Mouse (Mus musculus) midbrain, embryonic 10.5 days (tissue): ENCODE measurements around the gene Dync1li1. TPM values are rescaled to one million over a fixed set of nuclear protein-coding genes. Genes with fewer than 3 reads are reported as not detected.

ENCODE experiments used
- DNase-seq: peaks from one replicate; pipeline ENCODE4 v3.0.0-alpha.2; 2017; ENCODE audit warnings: low spot score
- H3K27ac ChIP-seq: fragments of 300-500 bp; sonication (generic); replicated peaks from 2 replicates; pipeline ENCODE4 v1.5.1; 2016; ENCODE audit warnings: mild to moderate bottlenecking
- H3K27me3 ChIP-seq: fragments of 300-500 bp; sonication (generic); 2 replicates; pipeline ENCODE4 v1.6.1; 2016; ENCODE audit warnings: low read depth, mild to moderate bottlenecking; ENCODE audit not compliant: poor library complexity, severe bottlenecking
- H3K36me3 ChIP-seq: fragments of 300-500 bp; sonication (generic); 2 replicates; pipeline ENCODE4 v1.6.1; 2016; ENCODE audit warnings: mild to moderate bottlenecking, moderate library complexity
- H3K4me1 ChIP-seq: fragments of 300-500 bp; sonication (generic); 2 replicates; pipeline ENCODE4 v1.6.1; 2016
- H3K4me3 ChIP-seq: fragments of 300-500 bp; sonication (generic); 2 replicates; pipeline ENCODE4 v1.5.1; 2016; ENCODE audit warnings: mild to moderate bottlenecking, moderate library complexity
- H3K9me3 ChIP-seq: fragments of 300-500 bp; sonication (generic); replicated peaks from 2 replicates; pipeline ENCODE4 v1.6.1; 2016; ENCODE audit warnings: mild to moderate bottlenecking
- WGBS: fragments of 180-500 bp; shearing (Covaris S2); methylation state at CpG from one replicate; pipeline ENCODE4 v1.1.7; 2016; 5-methylcytosine and 5-hydroxymethylcytosine counted together
- polyA plus RNA-seq: library from polyadenylated mRNA; unstranded; fragments of >200 nt; fragmentation: Nextera tagmentation; extraction: Ambion mirVana; gene quantifications from 2 replicates; pipeline ENCODE4 v1.2.1, GENCODE M21; 2016

Dync1li1 gene
- polyA plus RNA-seq, 1 experiment from 2014 or later: 86.9 TPM

GRCm38 (mm10) chr9:114745163-114745562, 56.6 kb downstream of the Dync1li1 start:
- no peaks in the 10 kb centered on the region for H3K27me3 ChIP-seq
- no peak overlapping the region for H3K4me3 ChIP-seq
- no peak overlapping the region for H3K27ac ChIP-seq
- H3K4me1 ChIP-seq: no peaks in the 10 kb centered on the region
- DNase-seq: no peak
- no peaks in the 10 kb centered on the region for H3K9me3 ChIP-seq
- peaks cover 70% of the 10 kb centered on the region for H3K36me3 ChIP-seq
- 89% methylated on average over 4 of the region's 4 CpGs for WGBS

GRCm38 (mm10) chr9:114745654-114746053, 57.1 kb downstream of the Dync1li1 start:
- Histone ChIP-seq H3K4me3 (no peak overlapping the region), H3K27me3 (no peaks in the 10 kb centered on the region), H3K9me3 (no peaks in the 10 kb centered on the region), H3K27ac (no peak overlapping the region), H3K36me3 (peaks cover 70% of the 10 kb centered on the region), H3K4me1 (no peaks in the 10 kb centered on the region)
- 83% methylated on average over 4 of the region's 4 CpGs for WGBS
- DNase-seq: no peak

- Histone ChIP-seq H3K27ac (no peak overlapping the region), H3K4me1 (no peaks in the 10 kb centered on the region), H3K27me3 (no peaks in the 10 kb centered on the region), H3K36me3 (peaks cover 64% of the 10 kb centered on the region), H3K4me3 (no peak overlapping the region), H3K9me3 (no peaks in the 10 kb centered on the region)
- DNase-seq: no peak
- WGBS: 90% methylated on average over 10 of the region's 10 CpGs
Measured at GRCm38 (mm10) chr9:114747012-114747411, 58.4 kb downstream of the Dync1li1 start.

DNA sequence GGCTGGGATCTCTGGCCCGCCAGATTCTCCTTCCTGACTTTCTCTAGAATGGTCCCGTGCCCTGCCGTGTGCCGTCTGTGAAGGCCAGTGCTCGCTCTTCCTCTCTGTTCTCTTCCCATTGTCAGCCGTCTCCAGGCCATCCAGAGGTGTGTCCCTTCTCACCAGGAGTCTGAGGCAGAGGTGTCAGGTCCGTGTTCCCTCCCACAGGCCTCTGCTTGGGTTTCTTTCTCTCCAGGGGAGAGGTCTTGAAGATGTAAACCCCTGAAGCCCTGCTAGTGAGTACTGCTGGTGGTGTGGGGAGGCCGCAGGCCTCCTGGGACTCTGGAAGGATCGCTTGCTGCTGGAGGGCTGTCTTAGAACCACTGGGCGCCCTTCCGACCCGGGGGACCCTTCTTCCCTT, 58.9 kb downstream of the Dync1li1 start:
- no peak overlapping the region for H3K27ac ChIP-seq
- DNase-seq: no peak
- H3K9me3 ChIP-seq: no peaks in the 10 kb centered on the region
- peaks cover 62% of the 10 kb centered on the region for H3K36me3 ChIP-seq
- H3K4me3 ChIP-seq: no peak overlapping the region
- H3K4me1 ChIP-seq: peaks cover 2% of the 10 kb centered on the region; the same call in 1 of the 2 replicates
- no peaks in the 10 kb centered on the region for H3K27me3 ChIP-seq
- WGBS: 91% methylated on average over 12 of the region's 12 CpGs

GRCm38 (mm10) chr9:114751582-114751981, 63.0 kb downstream of the Dync1li1 start:
- H3K36me3 ChIP-seq: peaks cover 54% of the 10 kb centered on the region

DNA sequence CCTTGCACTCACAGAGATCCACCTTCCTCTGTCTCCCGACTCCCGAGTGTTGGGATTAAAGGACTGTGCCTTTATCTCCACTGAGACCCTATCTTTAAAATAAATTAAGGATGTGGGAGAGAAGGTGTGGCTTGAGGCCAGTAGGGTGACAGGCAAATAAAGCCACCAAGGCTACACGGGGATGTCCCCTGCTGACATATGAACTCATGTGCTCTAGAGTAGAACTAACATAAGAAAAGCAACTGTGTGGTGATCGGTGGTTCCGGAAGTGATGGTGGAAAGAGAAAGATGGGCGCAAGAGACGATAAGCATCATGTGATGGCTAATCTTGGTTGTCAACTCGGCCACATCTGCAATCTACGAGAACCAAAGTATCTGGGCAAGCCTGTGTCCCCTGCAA, 63.7 kb downstream of the Dync1li1 start:
- Histone ChIP-seq H3K27me3 (no peaks in the 10 kb centered on the region), H3K36me3 (peaks cover 54% of the 10 kb centered on the region), H3K4me3 (peak overlapping the region; percentile 57; the same call in 1 of the 2 replicates), H3K27ac (no peak overlapping the region), H3K4me1 (peaks cover 11% of the 10 kb centered on the region), H3K9me3 (no peaks in the 10 kb centered on the region)
- WGBS: 75% methylated on average over 9 of the region's 9 CpGs
- DNase-seq: no peak

More at GRCm38 (mm10) chr9:114751582-114751981, 63.0 kb downstream of the Dync1li1 start:
- no peak for DNase-seq
- no peak overlapping the region for H3K27ac ChIP-seq
- no peaks in the 10 kb centered on the region for H3K27me3 ChIP-seq
- WGBS: 83% methylated on average over 3 of the region's 3 CpGs
- no peaks in the 10 kb centered on the region for H3K9me3 ChIP-seq
- no peak overlapping the region for H3K4me3 ChIP-seq
- H3K4me1 ChIP-seq: peaks cover 11% of the 10 kb centered on the region

DNA sequence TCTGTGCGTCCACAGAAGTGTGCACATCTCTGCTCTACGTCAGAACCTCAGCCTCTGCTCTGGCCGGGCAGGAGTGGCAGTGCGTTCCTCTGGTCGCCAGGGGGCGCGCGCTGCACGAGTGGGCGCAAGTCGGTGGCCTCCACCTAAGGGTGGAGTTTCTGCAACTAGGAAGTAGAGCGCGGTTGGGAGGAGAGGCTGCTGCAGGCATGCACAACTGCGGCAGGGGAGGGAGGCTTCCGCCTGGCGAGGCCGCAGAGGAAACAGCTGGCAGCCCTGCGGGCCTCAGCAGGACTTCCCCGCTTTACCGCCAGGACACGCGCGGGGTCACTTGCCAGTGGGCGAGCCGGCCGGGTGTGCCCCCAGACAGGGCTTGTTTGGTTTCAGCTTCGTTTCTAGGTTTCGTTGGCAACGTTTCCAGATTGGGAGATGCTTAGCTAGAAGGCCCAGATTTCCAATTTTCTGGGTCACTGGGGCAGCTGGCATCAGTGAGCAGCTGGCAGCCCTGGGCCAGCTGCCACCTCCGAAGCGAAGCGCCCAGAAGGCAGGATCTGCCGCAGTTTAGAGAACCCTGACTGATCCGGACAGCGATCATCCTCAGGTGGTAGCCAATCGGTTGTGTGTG, 64.4 kb downstream of the Dync1li1 start:
- DNase-seq: peak; percentile 88
- Histone ChIP-seq H3K27ac (peak overlapping the region; percentile 76), H3K4me3 (peak overlapping the region; percentile 57), H3K27me3 (no peaks in the 10 kb centered on the region), H3K4me1 (peaks cover 11% of the 10 kb centered on the region), H3K9me3 (no peaks in the 10 kb centered on the region), H3K36me3 (peaks cover 51% of the 10 kb centered on the region)
- 9% methylated on average over 36 of the region's 36 CpGs for WGBS

- H3K9me3 ChIP-seq: no peaks in the 10 kb centered on the region
- peaks cover 80% of the 10 kb centered on the region for H3K36me3 ChIP-seq
- no peak for DNase-seq
- H3K4me1 ChIP-seq: peaks cover 2% of the 10 kb centered on the region
- no peak overlapping the region for H3K27ac ChIP-seq
- WGBS: 87% methylated on average over 7 of the region's 7 CpGs
- no peaks in the 10 kb centered on the region for H3K27me3 ChIP-seq
- H3K4me3 ChIP-seq: no peak overlapping the region
Measured at GRCm38 (mm10) chr9:114758272-114758671, 69.7 kb downstream of the Dync1li1 start.

DNA sequence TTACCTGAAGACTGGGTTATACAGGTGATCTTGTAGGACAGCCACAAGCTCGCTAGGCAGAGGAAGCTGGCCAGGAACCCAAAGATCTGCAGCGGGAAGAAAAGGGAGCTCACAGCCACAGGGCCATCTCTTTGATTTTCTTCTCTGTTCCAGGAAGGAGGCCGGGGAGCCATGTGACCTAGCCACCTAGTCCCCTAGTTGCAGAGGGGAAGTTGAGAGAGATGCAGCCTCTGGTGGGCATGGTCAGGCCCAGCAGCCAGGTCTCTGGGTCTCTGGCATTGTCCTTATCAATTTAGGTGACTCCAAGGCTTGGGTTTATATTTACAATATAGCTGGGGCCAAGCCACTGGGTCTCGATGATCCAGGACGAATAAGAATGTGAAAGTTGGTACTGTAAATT, 70.2 kb downstream of the Dync1li1 start:
- H3K4me1 ChIP-seq: no peaks in the 10 kb centered on the region
- H3K27me3 ChIP-seq: no peaks in the 10 kb centered on the region
- H3K36me3 ChIP-seq: peaks cover 82% of the 10 kb centered on the region
- H3K9me3 ChIP-seq: no peaks in the 10 kb centered on the region
- no peak overlapping the region for H3K27ac ChIP-seq
- no peak overlapping the region for H3K4me3 ChIP-seq
- no peak for DNase-seq
- 87% methylated on average over 5 of the region's 5 CpGs for WGBS

- DNase-seq: no peak
Measured at GRCm38 (mm10) chr9:114759886-114760285, 71.3 kb downstream of the Dync1li1 start.

DNA sequence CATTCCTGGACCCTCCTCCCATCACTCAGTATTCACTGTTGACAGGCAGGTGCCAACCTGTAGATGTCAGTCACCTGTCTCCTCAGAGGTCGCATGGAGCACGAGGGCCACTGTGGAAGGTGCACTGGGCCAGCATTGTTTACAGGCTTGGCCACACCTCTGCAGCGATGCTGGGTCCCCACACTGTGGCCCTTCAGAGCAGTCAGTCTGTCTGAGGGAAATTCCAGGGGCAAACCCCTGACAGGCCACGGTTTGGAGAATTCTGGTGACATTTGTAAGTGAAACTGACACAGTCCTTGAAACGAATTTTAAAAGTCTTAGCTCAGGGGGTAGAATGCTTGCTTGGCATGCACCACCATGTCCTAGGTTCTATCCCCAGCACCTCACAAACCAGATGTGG, 71.8 kb downstream of the Dync1li1 start:
- Histone ChIP-seq H3K36me3 (peaks cover 79% of the 10 kb centered on the region), H3K27me3 (no peaks in the 10 kb centered on the region), H3K4me1 (no peaks in the 10 kb centered on the region), H3K27ac (no peak overlapping the region), H3K4me3 (no peak overlapping the region), H3K9me3 (no peaks in the 10 kb centered on the region)
- DNase-seq: no peak
- WGBS: 84% methylated on average over 5 of the region's 5 CpGs

More at GRCm38 (mm10) chr9:114759886-114760285, 71.3 kb downstream of the Dync1li1 start:
- H3K27ac ChIP-seq: no peak overlapping the region
- H3K9me3 ChIP-seq: no peaks in the 10 kb centered on the region
- H3K36me3 ChIP-seq: peaks cover 79% of the 10 kb centered on the region
- no peak overlapping the region for H3K4me3 ChIP-seq
- no peaks in the 10 kb centered on the region for H3K27me3 ChIP-seq
- H3K4me1 ChIP-seq: no peaks in the 10 kb centered on the region
- WGBS: 88% methylated on average over 4 of the region's 4 CpGs

DNA sequence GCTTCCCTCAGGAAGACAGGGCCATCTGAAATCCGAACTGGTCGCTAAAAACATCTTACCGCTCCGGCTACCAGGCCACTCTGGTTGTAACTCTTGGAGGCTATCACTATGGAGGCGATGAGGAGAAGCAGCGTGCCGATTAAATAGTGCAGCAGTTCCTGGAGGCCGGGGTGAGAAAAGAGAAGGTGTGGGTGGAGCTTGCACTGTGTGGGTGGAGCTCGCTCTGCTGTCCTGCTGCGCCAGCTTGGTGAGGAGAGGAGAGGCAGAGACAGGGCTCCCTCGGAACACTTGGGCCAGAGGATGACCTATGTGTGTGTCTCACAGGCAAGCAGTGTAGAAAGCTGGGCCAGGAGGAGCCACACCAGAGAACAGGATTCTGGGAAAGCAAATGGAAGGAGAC, 73.3 kb downstream of the Dync1li1 start:
- 74% methylated on average over 11 of the region's 11 CpGs for WGBS
- Histone ChIP-seq H3K4me3 (no peak overlapping the region), H3K36me3 (peaks cover 80% of the 10 kb centered on the region), H3K27me3 (no peaks in the 10 kb centered on the region), H3K4me1 (peaks cover 1% of the 10 kb centered on the region), H3K27ac (no peak overlapping the region), H3K9me3 (0 out of 2 replicates have a peak, but pooled peaks cover 4% of the 10 kb centered on the region)
- DNase-seq: no peak

GRCm38 (mm10) chr9:114763341-114763740, 74.8 kb downstream of the Dync1li1 start:
- H3K36me3 ChIP-seq: peaks cover 69% of the 10 kb centered on the region
- no peak overlapping the region for H3K27ac ChIP-seq
- WGBS: 68% methylated on average over 13 of the region's 13 CpGs
- no peaks in the 10 kb centered on the region for H3K27me3 ChIP-seq
- 0 out of 2 replicates have a peak, but pooled peaks cover 4% of the 10 kb centered on the region for H3K9me3 ChIP-seq
- peak; percentile 38 for DNase-seq
- H3K4me1 ChIP-seq: peaks cover 15% of the 10 kb centered on the region
- H3K4me3 ChIP-seq: no peak overlapping the region
